Mouse (Mus musculus) cortical plate, adult 2 months (tissue): ENCODE measurements around the gene Bmp6.
A peak's percentile ranks its signal among the peaks of the same experiment; 100 is the strongest.

ENCODE experiments used
- CTCF ChIP-seq: fragments of 200-500 bp; IDR thresholded peaks from 2 replicates; pipeline ENCODE4 v1.5.1; 2011; ENCODE audit warnings: mild to moderate bottlenecking, control low read depth, low read length; ENCODE audit not compliant: insufficient read depth; ENCODE audit errors: extremely low read depth
- POLR2A ChIP-seq: fragments of 200-500 bp; IDR thresholded peaks from 2 replicates; pipeline ENCODE4 v1.6.1; 2011; ENCODE audit warnings: mild to moderate bottlenecking, low read length, control low read depth; ENCODE audit not compliant: insufficient read depth; ENCODE audit errors: extremely low read depth

DNA sequence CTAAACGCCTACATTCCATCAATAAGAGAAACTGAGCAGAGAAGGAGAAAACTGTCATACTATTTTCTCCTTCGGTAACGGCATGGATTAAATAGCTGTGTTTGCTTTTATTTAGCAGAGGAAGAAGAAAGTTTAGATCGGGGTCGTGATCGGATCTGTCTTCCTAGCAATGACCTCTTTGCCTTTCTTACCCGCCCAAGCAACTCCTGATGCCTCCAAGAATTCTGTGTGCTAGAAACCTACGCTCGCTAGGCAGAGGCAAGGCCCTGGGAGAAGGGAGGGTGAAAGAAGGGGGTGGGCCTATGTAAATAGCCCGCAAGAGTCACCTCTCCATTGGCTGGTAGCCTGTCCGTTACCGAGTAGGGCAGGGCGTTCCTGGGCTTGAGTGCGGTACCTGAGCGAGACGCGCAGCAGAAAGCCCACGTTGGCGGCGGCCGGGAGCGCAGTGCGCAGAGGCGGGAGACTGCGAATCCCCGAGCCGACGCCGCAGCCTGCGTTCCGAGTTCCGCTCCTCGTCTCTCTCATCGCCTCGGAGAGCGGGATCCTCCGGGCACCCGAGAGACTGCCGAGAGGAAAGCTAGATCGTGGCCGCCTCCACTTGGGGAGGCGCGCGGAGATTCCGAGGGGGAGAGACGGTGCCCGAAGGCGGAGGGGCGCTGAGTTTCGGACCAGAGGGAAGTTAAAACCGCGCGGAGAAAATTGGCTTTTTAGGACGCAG is at the start of gene Bmp6:
- peak; percentile 43; the same call in 1 of the 2 replicates for TF ChIP-seq POLR2A
- no peak for TF ChIP-seq CTCF
